In genomic region chr8:4165176-4165851, GRCm38 (mm10) we compare ENCODE assay signal across 8 mouse cellular contexts. TPM values are rescaled to one million over a fixed set of nuclear protein-coding genes. Genes with fewer than 3 reads are reported as not detected.
A peak's percentile ranks its signal among the peaks of the same experiment; 100 is the strongest.
DNase-seq lines count a peak whose midpoint lies in the region; ATAC-seq and TF ChIP-seq lines count a peak whose summit lies in the region.

No protein-coding gene starts in this region.

- ATAC-seq in embryonic facial prominence, embryonic 13.5 days (ENCODE audit: insufficient number of reproducible peaks, insufficient read depth, low FRiP score, low TSS enrichment, low read depth) = no peak
- ATAC-seq in intestine, postnatal 0 days = no peak
- no peak; the same call in 1 of the 2 replicates for ATAC-seq in neural tube, embryonic 14.5 days (ENCODE audit: low read depth)
- ATAC-seq in monocyte, adult 5-6 weeks (replicated peaks; ENCODE audit: insufficient number of reproducible peaks, low FRiP score, low TSS enrichment, poor library complexity, severe bottlenecking) = no peak

- H3K4me2 ChIP-seq in embryonic facial prominence, embryonic 13.5 days = peak overlapping the region; percentile 59
- H3K4me2 ChIP-seq in intestine, postnatal 0 days (replicated peaks; ENCODE audit: low read depth) = peak overlapping the region; percentile 76
- peak overlapping the region; percentile 50 for H3K4me2 ChIP-seq in neural tube, embryonic 14.5 days (ENCODE audit: low read depth, low read length)

- H3K9me3 ChIP-seq in embryonic facial prominence, embryonic 13.5 days = no peaks in the 10 kb centered on the region
- no peaks in the 10 kb centered on the region for H3K9me3 ChIP-seq in intestine, postnatal 0 days (ENCODE audit: control insufficient read depth)
- no peaks in the 10 kb centered on the region for H3K9me3 ChIP-seq in neural tube, embryonic 14.5 days (ENCODE audit: control insufficient read depth, low read length)

- 5% methylated on average over 13 of the region's 13 CpGs for WGBS in lung, adult 2 months
- 6% methylated on average over 13 of the region's 13 CpGs for WGBS in embryonic facial prominence, embryonic 13.5 days
- WGBS in intestine, postnatal 0 days = 11% methylated on average over 13 of the region's 13 CpGs
- 6% methylated on average over 13 of the region's 13 CpGs for WGBS in neural tube, embryonic 14.5 days

- H3K27ac ChIP-seq in embryonic facial prominence, embryonic 13.5 days = no peak overlapping the region
- H3K27ac ChIP-seq in intestine, postnatal 0 days (ENCODE audit: low read depth, low read length) = no peak overlapping the region
- H3K27ac ChIP-seq in neural tube, embryonic 14.5 days (ENCODE audit: low read depth, low read length) = peak overlapping the region; percentile 86

- no peak for TF ChIP-seq CTCF in lung, adult 2 months (IDR thresholded peaks at IDR 0.05; ENCODE audit: insufficient read depth, low read length)
- TF ChIP-seq CTCF in intestine, postnatal 0 days (IDR thresholded peaks at IDR 0.05; ENCODE audit: low read depth) = no peak

- no peaks in the 10 kb centered on the region for H3K36me3 ChIP-seq in embryonic facial prominence, embryonic 13.5 days
- H3K36me3 ChIP-seq in intestine, postnatal 0 days (ENCODE audit: control insufficient read depth, insufficient read depth) = no peaks in the 10 kb centered on the region
- H3K36me3 ChIP-seq in neural tube, embryonic 14.5 days (ENCODE audit: control insufficient read depth, insufficient read depth, low read length) = no peaks in the 10 kb centered on the region

- peak overlapping the region; percentile 69 for H3K9ac ChIP-seq in embryonic facial prominence, embryonic 13.5 days
- peak overlapping the region; percentile 40; the same call in 1 of the 2 replicates for H3K9ac ChIP-seq in intestine, postnatal 0 days (ENCODE audit: low read depth, low read length)
- peak overlapping the region; percentile 56 for H3K9ac ChIP-seq in neural tube, embryonic 14.5 days (replicated peaks; ENCODE audit: low read depth, low read length)

- DNase-seq in lung, adult 2 months = no peak
- no peak for DNase-seq in lung, postnatal 4 days
- peak; percentile 41 for DNase-seq in Muller cell, postnatal 12 days (ENCODE audit: inconsistent ontology term)
- no peak for DNase-seq in yolk sac, embryonic 10.5 days (ENCODE audit: low spot score)

- no peaks in the 10 kb centered on the region; the same call in 1 of the 2 replicates for H3K4me1 ChIP-seq in lung, adult 2 months (ENCODE audit: control insufficient read depth, insufficient read depth, low read length)
- peaks cover 18% of the 10 kb centered on the region for H3K4me1 ChIP-seq in embryonic facial prominence, embryonic 13.5 days
- no peaks in the 10 kb centered on the region for H3K4me1 ChIP-seq in intestine, postnatal 0 days (replicated peaks; ENCODE audit: control insufficient read depth, insufficient read depth, low read length)
- peaks cover 22% of the 10 kb centered on the region for H3K4me1 ChIP-seq in neural tube, embryonic 14.5 days (ENCODE audit: control insufficient read depth, insufficient read depth, low read length)

- peak overlapping the region; percentile 82 for H3K4me3 ChIP-seq in lung, adult 2 months (replicated peaks; ENCODE audit: extremely low read depth, low read depth, low read length)
- peak overlapping the region; percentile 84 for H3K4me3 ChIP-seq in embryonic facial prominence, embryonic 13.5 days
- H3K4me3 ChIP-seq in intestine, postnatal 0 days (ENCODE audit: low read depth, low read length) = peak overlapping the region; percentile 82
- H3K4me3 ChIP-seq in neural tube, embryonic 14.5 days (ENCODE audit: low read depth, low read length) = peak overlapping the region; percentile 85

- H3K27me3 ChIP-seq in embryonic facial prominence, embryonic 13.5 days = no peaks in the 10 kb centered on the region
- H3K27me3 ChIP-seq in intestine, postnatal 0 days (replicated peaks; ENCODE audit: control insufficient read depth, insufficient read depth, low read length) = no peaks in the 10 kb centered on the region
- H3K27me3 ChIP-seq in neural tube, embryonic 14.5 days (ENCODE audit: control insufficient read depth, insufficient read depth, low read length) = no peaks in the 10 kb centered on the region

- no peak for TF ChIP-seq POLR2A in lung, adult 2 months (IDR thresholded peaks at IDR 0.05; ENCODE audit: borderline replicate concordance, extremely low read depth, low read depth, low read length)

RNA-seq across cellular contexts. Expression of gene Evi5l, which starts 1.1 kb away (rescaled TPM):
- 12.7 and 29.1 TPM in 2 replicates for polyA plus RNA-seq in lung, adult 2 months (2012; rRNA removed)
- 34.6 and 36.3 TPM in 2 replicates for polyA plus RNA-seq in embryonic facial prominence, embryonic 13.5 days (2015; fragmentation: Nextera tagmentation; extraction: Ambion mirVana)
- polyA plus RNA-seq in intestine, postnatal 0 days (2015; fragmentation: Nextera tagmentation; extraction: Ambion mirVana) = 6.6 and 8.3 TPM in 2 replicates
- 86.7 and 96.4 TPM in 2 replicates for polyA plus RNA-seq in neural tube, embryonic 14.5 days (2014; fragmentation: Nextera tagmentation; extraction: Ambion mirVana)
- total RNA-seq in monocyte, adult 5-6 weeks (2017) = 3.0 to 14.6 TPM (median 7.6 TPM) in 3 replicates

RNA-seq across cellular contexts. Expression of gene Cd209g, which starts 31.4 kb away (rescaled TPM):
- 1.8 and 3.7 TPM in 2 replicates for polyA plus RNA-seq in lung, adult 2 months (2012; rRNA removed)
- polyA plus RNA-seq in embryonic facial prominence, embryonic 13.5 days (2015; fragmentation: Nextera tagmentation; extraction: Ambion mirVana) = not detected in 2 replicates
- not detected in 2 replicates for polyA plus RNA-seq in intestine, postnatal 0 days (2015; fragmentation: Nextera tagmentation; extraction: Ambion mirVana)
- polyA plus RNA-seq in neural tube, embryonic 14.5 days (2014; fragmentation: Nextera tagmentation; extraction: Ambion mirVana) = not detected in 2 replicates
- total RNA-seq in monocyte, adult 5-6 weeks (2017) = not detected in 3 replicates

RNA-seq across cellular contexts. Expression of gene Prr36, which starts 51.9 kb away (rescaled TPM):
- 1.4 and 1.6 TPM in 2 replicates for polyA plus RNA-seq in lung, adult 2 months (2012; rRNA removed)
- 2.3 and 3.3 TPM in 2 replicates for polyA plus RNA-seq in embryonic facial prominence, embryonic 13.5 days (2015; fragmentation: Nextera tagmentation; extraction: Ambion mirVana)
- 0.99 and 1.1 TPM in 2 replicates for polyA plus RNA-seq in intestine, postnatal 0 days (2015; fragmentation: Nextera tagmentation; extraction: Ambion mirVana)
- 48.5 and 53.3 TPM in 2 replicates for polyA plus RNA-seq in neural tube, embryonic 14.5 days (2014; fragmentation: Nextera tagmentation; extraction: Ambion mirVana)
- total RNA-seq in monocyte, adult 5-6 weeks (2017) = 0.19 TPM in 1 of 3 replicates, not detected in the others

RNA-seq across cellular contexts. Expression of gene Cd209f, which starts 59.7 kb away (rescaled TPM):
- 2.9 and 3.4 TPM in 2 replicates for polyA plus RNA-seq in lung, adult 2 months (2012; rRNA removed)
- not detected in 2 replicates for polyA plus RNA-seq in embryonic facial prominence, embryonic 13.5 days (2015; fragmentation: Nextera tagmentation; extraction: Ambion mirVana)
- 0.33 TPM in 1 of 2 replicates, not detected in the other for polyA plus RNA-seq in intestine, postnatal 0 days (2015; fragmentation: Nextera tagmentation; extraction: Ambion mirVana)
- polyA plus RNA-seq in neural tube, embryonic 14.5 days (2014; fragmentation: Nextera tagmentation; extraction: Ambion mirVana) = not detected in 2 replicates
- not detected in 3 replicates for total RNA-seq in monocyte, adult 5-6 weeks (2017)

Comparison
In these comparisons a context has a peak if more than half of its experiments do, and no peak if none do; other contexts are left out.
1. RNA of gene Prr36, which starts 51.9 kb away (polyA plus RNA-seq): 48.5 to 53.3 TPM in neural tube, embryonic 14.5 days; 2.3 to 3.3 TPM in embryonic facial prominence, embryonic 13.5 days, 1.4 to 1.6 TPM in lung, adult 2 months and 0.99 to 1.1 TPM in intestine, postnatal 0 days; every median in the first group is over 10 times any median in the second.
2. Peak in every context shown above with its lines, with median percentiles within 50 percentile points of each other: H3K4me3 ChIP-seq, H3K4me2 ChIP-seq and H3K9ac ChIP-seq.